Mouse (Mus musculus): ENCODE measurements around the gene Cxcl16. TPM values are rescaled to one million over a fixed set of nuclear protein-coding genes. Genes with fewer than 3 reads are reported as not detected.

Gene Cxcl16
- polyA plus RNA-seq, 1 experiment from 2014 or later, result 0.46 TPM

DNA sequence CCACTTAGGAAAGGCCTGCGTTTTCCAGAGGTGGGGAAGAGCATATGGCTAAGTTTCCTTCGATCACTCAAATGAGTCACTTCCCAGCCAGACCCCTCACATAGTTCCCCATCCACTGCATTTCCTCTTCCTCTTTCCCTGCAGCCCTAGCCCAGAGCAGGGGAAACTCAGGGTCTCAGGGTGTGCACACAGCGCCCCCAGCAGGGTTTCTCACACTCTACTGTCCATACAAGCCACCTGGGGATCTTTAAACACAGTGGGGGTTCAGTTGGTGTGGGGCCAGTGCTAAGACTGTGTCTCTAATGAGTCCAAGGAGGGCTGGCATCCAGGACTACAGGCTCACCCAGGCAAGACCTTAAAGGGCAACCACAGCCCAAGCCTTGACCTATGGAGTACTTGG, 13.0 kb downstream of the Cxcl16 start:
- no peak for DNase-seq (ENCODE audit: low spot score)
- H3K27ac ChIP-seq (replicated peaks), result no peak overlapping the region
- H3K4me3 ChIP-seq, result no peak overlapping the region
- peaks cover 9% of the 10 kb centered on the region for H3K36me3 ChIP-seq
- H3K9me3 ChIP-seq (replicated peaks), result no peaks in the 10 kb centered on the region
- no peaks in the 10 kb centered on the region for H3K27me3 ChIP-seq (ENCODE audit: low read depth, poor library complexity, severe bottlenecking)
- 48% methylated on average over 3 of the region's 3 CpGs for WGBS
- peaks cover 7% of the 10 kb centered on the region; the same call in 1 of the 2 replicates for H3K4me1 ChIP-seq

DNA sequence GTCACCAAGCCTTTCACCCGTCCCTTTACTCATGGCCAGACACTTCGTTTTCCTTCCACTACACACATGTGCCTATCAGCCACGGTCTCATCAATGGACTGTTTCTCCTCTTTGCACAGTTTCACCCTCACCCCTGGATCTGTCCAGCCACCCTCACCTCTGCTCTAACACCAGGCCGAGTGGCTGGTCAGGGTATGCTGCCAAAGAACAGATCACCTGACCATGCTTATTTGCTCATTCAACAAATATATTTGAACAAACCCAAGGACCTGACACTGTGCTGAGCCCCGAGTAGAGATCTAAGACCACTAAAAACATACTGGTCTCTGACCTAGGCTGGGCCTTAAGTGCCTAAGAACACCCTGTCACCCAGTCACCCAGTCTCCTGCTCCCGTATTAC, 15.1 kb downstream of the Cxcl16 start:
- Histone ChIP-seq H3K36me3 (peaks cover 29% of the 10 kb centered on the region), H3K9me3 (replicated peaks) (no peaks in the 10 kb centered on the region), H3K27me3 (ENCODE audit: low read depth, poor library complexity, severe bottlenecking) (no peaks in the 10 kb centered on the region), H3K27ac (replicated peaks) (no peak overlapping the region), H3K4me3 (no peak overlapping the region), H3K4me1 (no peaks in the 10 kb centered on the region)
- no peak for DNase-seq (ENCODE audit: low spot score)
- 77% methylated on average over 6 of the region's 6 CpGs for WGBS

DNA sequence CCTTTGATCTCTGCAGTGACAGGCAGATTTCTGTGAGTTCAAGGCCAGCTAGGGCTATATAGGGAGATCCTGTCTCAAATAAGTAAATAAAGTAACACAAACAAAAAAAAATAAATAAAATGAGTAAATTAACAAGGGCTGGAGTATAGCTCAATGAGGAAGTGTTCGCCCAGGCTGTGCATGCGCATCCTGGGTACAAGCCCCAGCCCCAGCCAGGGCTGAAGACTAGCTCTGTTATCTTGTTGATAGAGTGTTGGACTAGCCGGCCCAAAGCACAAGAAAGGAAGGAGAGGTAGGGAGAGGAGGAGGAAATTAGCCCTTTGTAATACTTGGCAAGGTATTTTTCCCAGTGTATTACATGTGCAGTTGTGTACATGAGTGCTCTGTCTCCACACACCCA, 15.8 kb downstream of the Cxcl16 start:
- Histone ChIP-seq H3K36me3 (peaks cover 36% of the 10 kb centered on the region), H3K9me3 (replicated peaks) (no peaks in the 10 kb centered on the region), H3K27me3 (ENCODE audit: low read depth, poor library complexity, severe bottlenecking) (no peaks in the 10 kb centered on the region), H3K27ac (replicated peaks) (no peak overlapping the region), H3K4me3 (no peak overlapping the region), H3K4me1 (no peaks in the 10 kb centered on the region)
- 80% methylated on average over 3 of the region's 3 CpGs for WGBS
- no peak for DNase-seq (ENCODE audit: low spot score)

DNA sequence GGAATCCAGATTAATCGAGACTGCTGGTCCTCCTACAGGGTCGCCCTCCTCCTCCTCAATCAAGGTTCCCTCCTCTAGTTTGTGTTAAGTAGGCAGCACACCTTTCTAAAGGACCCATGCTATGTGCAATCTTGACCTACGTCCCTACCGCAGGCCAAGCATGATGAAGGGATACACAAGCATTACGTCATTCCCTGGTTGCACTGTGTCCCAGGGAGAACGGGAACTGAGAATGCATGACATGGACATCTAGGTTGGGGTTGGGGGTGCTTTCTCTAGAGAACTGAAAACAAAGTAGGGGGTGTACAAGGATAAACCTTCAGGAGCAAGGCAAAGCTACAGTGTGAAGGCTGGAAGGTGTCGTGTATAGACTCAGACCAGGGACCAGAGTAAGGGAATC, 17.9 kb downstream of the Cxcl16 start:
- H3K4me3 ChIP-seq, result no peak overlapping the region
- no peaks in the 10 kb centered on the region for H3K27me3 ChIP-seq (ENCODE audit: low read depth, poor library complexity, severe bottlenecking)
- no peaks in the 10 kb centered on the region for H3K4me1 ChIP-seq
- no peaks in the 10 kb centered on the region for H3K9me3 ChIP-seq (replicated peaks)
- no peak overlapping the region for H3K27ac ChIP-seq (replicated peaks)
- no peak for DNase-seq (ENCODE audit: low spot score)
- WGBS, result 93% methylated on average over 7 of the region's 7 CpGs
- H3K36me3 ChIP-seq, result peaks cover 57% of the 10 kb centered on the region

DNA sequence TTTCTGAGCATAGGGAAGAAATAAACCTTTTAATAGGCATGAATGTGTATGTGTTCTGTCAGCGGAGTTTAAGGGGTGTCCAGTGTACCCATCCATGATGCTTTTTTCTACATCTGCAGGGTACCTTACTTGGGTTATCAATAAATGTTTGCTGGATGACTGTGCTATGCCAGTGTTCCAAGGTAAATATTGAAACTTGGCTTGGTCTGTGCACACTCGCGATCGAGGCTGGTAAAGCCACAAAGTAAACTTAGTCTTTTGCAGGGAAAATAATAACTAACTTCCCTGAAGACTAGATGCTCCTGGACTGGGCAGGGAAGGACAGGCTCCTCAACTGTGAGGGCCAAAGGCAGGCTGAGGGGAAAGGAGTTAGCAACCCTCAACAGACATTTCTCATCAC, 19.1 kb downstream of the Cxcl16 start:
- peaks cover 69% of the 10 kb centered on the region for H3K36me3 ChIP-seq
- H3K9me3 ChIP-seq (replicated peaks), result no peaks in the 10 kb centered on the region
- WGBS, result 94% methylated on average over 4 of the region's 4 CpGs
- DNase-seq (ENCODE audit: low spot score), result no peak
- no peak overlapping the region for H3K4me3 ChIP-seq
- H3K27ac ChIP-seq (replicated peaks), result no peak overlapping the region
- no peaks in the 10 kb centered on the region for H3K27me3 ChIP-seq (ENCODE audit: low read depth, poor library complexity, severe bottlenecking)
- no peaks in the 10 kb centered on the region for H3K4me1 ChIP-seq

DNA sequence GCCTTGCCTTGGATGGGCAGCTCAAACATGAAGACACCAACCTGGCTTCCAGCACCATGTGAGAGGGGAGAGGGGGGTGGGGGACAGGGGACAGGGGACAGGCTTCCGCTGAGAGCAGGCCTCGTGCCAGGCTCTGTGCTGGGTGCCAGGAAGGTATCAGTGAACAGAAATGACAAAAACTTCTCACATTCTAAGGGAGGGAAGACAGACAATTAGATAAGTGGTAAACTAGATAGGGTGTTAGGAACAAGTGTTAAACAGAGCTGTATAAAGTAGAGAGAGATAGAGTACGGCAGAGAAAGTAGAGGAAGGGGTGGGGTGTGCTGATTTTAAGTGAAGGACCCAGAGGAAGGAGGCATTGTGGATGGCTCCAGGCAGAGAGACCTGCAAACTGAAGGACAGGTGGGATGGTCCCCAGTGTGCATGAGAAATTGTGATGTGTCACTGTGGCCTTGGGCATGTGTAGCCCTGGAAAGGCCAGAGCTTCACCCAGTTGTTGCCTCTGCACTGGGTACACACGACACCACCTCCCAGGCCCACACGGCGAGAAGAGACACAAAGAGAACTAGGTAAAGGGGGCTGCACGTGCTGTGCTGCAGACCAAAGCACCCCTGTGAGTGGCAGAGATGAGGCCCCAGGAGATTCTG, 20.9 kb downstream of the Cxcl16 start:
- WGBS, result 93% methylated on average over 7 of the region's 7 CpGs
- no peaks in the 10 kb centered on the region for H3K27me3 ChIP-seq (ENCODE audit: low read depth, poor library complexity, severe bottlenecking)
- H3K27ac ChIP-seq (replicated peaks), result no peak overlapping the region
- DNase-seq (ENCODE audit: low spot score), result no peak
- H3K4me1 ChIP-seq, result peaks cover 16% of the 10 kb centered on the region
- H3K36me3 ChIP-seq, result peaks cover 72% of the 10 kb centered on the region
- H3K4me3 ChIP-seq, result no peak overlapping the region
- no peaks in the 10 kb centered on the region for H3K9me3 ChIP-seq (replicated peaks)

DNA sequence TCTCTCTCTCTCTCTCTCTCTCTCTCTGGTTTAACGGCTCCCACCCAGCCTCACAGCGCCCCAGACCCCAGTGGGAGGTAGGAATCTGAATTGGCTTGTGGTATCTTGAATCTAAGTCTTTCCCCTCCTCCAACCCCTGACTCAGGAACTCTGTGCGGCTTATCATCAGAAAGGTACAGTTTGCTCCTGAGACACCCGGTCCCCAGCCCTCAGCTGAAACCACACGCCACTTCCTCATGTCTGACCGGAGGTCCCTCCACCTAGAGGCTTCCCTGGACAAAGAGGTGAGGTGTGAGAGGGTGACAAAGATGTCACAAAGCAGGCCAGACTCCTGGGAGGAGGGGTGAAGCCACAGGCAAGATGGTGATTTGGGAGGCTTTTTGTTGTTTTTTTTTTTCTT, 22.4 kb downstream of the Cxcl16 start:
- WGBS, result 85% methylated on average over 6 of the region's 6 CpGs
- no peak for DNase-seq (ENCODE audit: low spot score)
- peaks cover 70% of the 10 kb centered on the region for H3K36me3 ChIP-seq

DNA sequence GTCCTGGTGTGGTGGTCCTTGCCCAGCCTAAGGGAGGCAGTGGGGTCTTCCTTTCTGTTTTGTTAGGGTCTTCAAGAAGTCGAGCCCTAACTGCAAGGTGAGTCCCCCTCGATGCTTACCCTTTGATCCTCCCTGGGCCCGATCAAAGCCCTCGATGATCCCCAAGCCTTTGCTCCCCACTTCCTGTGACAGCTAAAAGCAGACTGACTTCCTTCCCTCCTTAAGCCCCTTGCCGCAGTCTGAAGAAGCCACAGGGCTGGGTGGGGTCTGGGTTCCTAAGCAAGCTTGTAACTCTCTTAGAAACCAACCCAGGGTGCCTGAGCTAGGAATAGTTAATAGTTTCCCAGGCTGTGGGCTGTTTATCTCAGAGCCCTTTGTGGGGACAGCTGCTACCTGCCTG, 24.3 kb downstream of the Cxcl16 start:
- Histone ChIP-seq H3K9me3 (replicated peaks) (no peaks in the 10 kb centered on the region), H3K4me1 (peaks cover 45% of the 10 kb centered on the region), H3K27me3 (ENCODE audit: low read depth, poor library complexity, severe bottlenecking) (no peaks in the 10 kb centered on the region), H3K36me3 (peaks cover 52% of the 10 kb centered on the region), H3K4me3 (no peak overlapping the region), H3K27ac (replicated peaks) (no peak overlapping the region)
- DNase-seq (ENCODE audit: low spot score), result no peak
- 81% methylated on average over 5 of the region's 5 CpGs for WGBS

More for the DNA sequence above, 22.4 kb downstream of the Cxcl16 start:
- Histone ChIP-seq H3K9me3 (replicated peaks) (no peaks in the 10 kb centered on the region), H3K4me1 (peaks cover 29% of the 10 kb centered on the region), H3K27ac (replicated peaks) (no peak overlapping the region), H3K4me3 (no peak overlapping the region), H3K27me3 (ENCODE audit: low read depth, poor library complexity, severe bottlenecking) (no peaks in the 10 kb centered on the region)

DNA sequence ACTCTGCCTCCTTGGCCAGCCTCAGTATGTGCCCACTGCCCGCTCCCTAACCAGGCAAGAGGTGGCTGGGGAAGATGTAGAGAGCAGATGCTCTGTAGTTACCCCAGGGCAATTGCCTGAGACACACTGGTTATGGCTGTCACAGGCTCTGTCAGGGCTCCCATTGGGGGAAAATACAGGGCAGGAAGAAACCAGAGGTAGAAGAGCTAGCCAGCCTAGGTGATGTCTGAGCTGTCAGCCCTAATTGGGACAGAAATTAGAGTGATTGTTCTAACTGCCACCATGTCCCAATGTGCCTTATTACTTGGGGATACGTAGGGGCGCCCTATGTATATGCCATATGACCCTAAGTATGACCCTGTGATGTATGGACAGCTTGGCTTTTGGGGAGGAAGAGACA, 25.8 kb downstream of the Cxcl16 start:
- H3K4me3 ChIP-seq, result peak overlapping the region; percentile 88
- DNase-seq (ENCODE audit: low spot score), result no peak
- peaks cover 46% of the 10 kb centered on the region for H3K4me1 ChIP-seq
- WGBS, result 95% methylated on average over 3 of the region's 3 CpGs
- 0 out of 2 replicates have a peak overlapping the region, but pooled peaks have one; percentile 38 for H3K27ac ChIP-seq (replicated peaks)
- H3K27me3 ChIP-seq (ENCODE audit: low read depth, poor library complexity, severe bottlenecking), result no peaks in the 10 kb centered on the region
- H3K9me3 ChIP-seq (replicated peaks), result no peaks in the 10 kb centered on the region
- peaks cover 36% of the 10 kb centered on the region for H3K36me3 ChIP-seq

DNA sequence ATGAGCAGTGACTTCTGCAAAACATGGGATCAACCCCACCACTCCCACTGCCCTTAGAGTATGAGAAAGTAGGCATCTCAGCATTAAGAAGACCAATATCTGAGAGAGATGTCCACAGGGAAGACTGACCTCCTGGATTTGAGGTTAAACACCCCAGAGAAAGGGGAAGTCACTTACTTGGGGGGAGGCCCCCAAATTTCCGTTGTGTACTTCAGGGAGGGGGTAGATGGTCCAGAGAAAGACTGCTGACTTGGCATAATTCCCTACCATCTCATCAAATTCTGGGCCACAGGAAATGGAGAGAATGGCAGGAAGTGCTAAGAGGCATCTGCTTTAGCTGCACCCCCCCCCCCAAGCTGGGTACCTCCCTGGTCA, 26.2 kb downstream of the Cxcl16 start:
- Histone ChIP-seq H3K9me3 (replicated peaks) (no peaks in the 10 kb centered on the region), H3K27me3 (ENCODE audit: low read depth, poor library complexity, severe bottlenecking) (no peaks in the 10 kb centered on the region), H3K4me1 (peaks cover 46% of the 10 kb centered on the region), H3K27ac (replicated peaks) (0 out of 2 replicates have a peak overlapping the region, but pooled peaks have one; percentile 38), H3K4me3 (peak overlapping the region; percentile 88), H3K36me3 (peaks cover 32% of the 10 kb centered on the region)
- no peak for DNase-seq (ENCODE audit: low spot score)
- WGBS, result 87% methylated on average over 1 of the region's 1 CpGs

DNA sequence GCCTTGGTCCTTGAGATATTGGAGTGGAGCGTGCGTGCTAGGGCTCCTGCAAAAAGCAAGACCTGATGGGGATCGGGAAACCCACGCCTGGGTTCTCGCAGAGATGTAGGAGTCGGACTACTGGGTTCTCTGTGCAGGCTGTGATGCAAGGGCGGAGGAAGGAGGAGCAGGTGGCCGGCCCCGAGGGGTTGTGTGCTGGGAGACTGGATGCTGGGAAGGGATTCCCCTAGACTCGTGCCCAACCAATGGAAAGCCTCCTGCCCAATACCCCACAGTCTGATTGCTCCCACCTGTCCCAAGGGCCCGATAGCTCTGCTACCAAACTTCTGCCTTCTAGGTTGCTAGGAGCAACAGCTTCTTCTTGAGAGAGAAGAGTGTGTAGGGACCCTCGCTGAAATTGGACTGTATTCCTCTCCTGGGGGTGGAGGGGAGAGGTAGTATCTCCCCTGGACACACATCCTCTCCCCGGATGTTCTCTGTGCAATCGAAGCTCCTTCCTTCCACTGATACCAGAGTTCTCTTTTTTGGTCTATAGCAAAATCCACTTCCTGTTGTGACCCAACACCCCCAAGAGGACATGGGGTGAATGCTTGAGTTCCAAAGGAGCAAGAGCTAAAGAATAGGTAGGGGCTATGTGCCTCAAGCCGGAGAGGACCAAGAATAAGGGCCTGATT, 26.8 kb downstream of the Cxcl16 start:
- no peaks in the 10 kb centered on the region for H3K27me3 ChIP-seq (ENCODE audit: low read depth, poor library complexity, severe bottlenecking)
- no peak for DNase-seq (ENCODE audit: low spot score)
- peaks cover 27% of the 10 kb centered on the region for H3K36me3 ChIP-seq
- 10% methylated on average over 15 of the region's 15 CpGs for WGBS
- H3K4me3 ChIP-seq, result peak overlapping the region; percentile 88
- H3K4me1 ChIP-seq, result peaks cover 46% of the 10 kb centered on the region
- peak overlapping the region; percentile 92 for H3K27ac ChIP-seq (replicated peaks)
- H3K9me3 ChIP-seq (replicated peaks), result no peaks in the 10 kb centered on the region

DNA sequence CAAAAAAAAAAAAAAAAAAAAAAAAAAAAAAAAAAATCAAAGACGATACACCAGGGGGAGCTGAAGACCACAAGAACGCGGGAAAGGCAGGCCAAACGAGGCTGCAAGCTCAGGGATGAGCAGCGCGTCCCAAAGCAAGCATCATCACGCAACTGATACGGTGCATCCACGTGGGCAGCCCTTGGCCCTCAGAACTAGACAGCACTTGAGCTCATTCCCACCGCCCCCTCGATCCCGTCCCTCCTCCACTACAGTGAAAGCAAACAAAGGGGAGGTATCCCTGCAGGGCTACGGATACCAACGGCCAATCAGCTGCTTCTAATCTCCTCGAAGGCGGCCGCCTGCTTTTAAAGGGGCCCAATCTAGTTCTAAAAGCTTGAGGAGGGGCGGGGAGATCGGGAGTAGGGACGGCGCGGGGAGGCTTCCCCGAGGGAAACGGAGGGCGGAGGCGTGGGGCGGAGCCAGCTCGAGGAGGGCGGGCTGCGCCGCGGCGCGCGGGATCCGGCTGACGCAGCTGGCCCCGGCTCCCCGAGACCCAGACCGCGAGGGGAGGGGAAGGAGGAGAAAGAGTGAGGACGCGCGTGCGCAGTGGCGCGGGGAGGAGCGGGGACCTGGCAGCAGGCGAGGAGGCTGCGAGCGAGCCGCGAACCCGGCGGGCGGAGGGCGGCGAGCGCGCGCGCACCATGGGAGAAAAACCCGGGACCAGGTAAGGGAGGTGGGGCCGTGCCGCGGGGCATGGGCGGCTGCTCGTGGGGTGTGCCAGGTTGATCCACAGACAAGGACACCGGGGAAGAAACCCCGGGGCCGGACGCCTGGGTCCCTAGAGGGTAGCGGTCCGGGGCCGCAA, 27.5 kb downstream of the Cxcl16 start, which contains the start of gene Arrb2:
Arrb2 (plus strand) TSS at position 588 of the 847 bp plus-strand sequence.
- 1% methylated on average over 75 of the region's 75 CpGs for WGBS
- DNase-seq (ENCODE audit: low spot score), result peak; percentile 98
- Histone ChIP-seq H3K27ac (replicated peaks) (peak within 1 kb of the TSS; percentile 92), H3K4me1 (peaks cover 46% of the 10 kb centered on the region), H3K4me3 (peak within 1 kb of the TSS; percentile 88), H3K36me3 (peaks cover 19% of the 10 kb centered on the region), H3K27me3 (ENCODE audit: low read depth, poor library complexity, severe bottlenecking) (no peaks in the 10 kb centered on the region), H3K9me3 (replicated peaks) (no peaks in the 10 kb centered on the region)

Data from midbrain, embryonic 10.5 days (tissue).